Mouse (Mus musculus): ENCODE results near the gene 1600014C10Rik.
A peak's percentile ranks its signal among the peaks of the same experiment; 100 is the strongest.

The 1600014C10Rik gene

GRCm38 (mm10) chr7:38182962-38183687, at the start of gene 1600014C10Rik:
1600014C10Rik (plus strand) TSS chr7:38183217.
- DNase-seq (ENCODE audit: low read depth): peak; percentile 64

GRCm38 (mm10) chr7:38134471-38134870, 48.5 kb upstream of the 1600014C10Rik start:
- DNase-seq (ENCODE audit: low read depth): no peak

- DNase-seq (ENCODE audit: low read depth): no peak
Measured at GRCm38 (mm10) chr7:38140324-38140723, 42.7 kb upstream of the 1600014C10Rik start.

GRCm38 (mm10) chr7:38141747-38142545, 41.1 kb upstream of the 1600014C10Rik start:
- DNase-seq (ENCODE audit: low read depth): peak; percentile 92

GRCm38 (mm10) chr7:38147477-38147876, 35.5 kb upstream of the 1600014C10Rik start:
- no peak for DNase-seq (ENCODE audit: low read depth)

GRCm38 (mm10) chr7:38151706-38152312, 31.2 kb upstream of the 1600014C10Rik start:
- no peak for DNase-seq (ENCODE audit: low read depth)

GRCm38 (mm10) chr7:38152571-38152970, 30.4 kb upstream of the 1600014C10Rik start:
- no peak for DNase-seq (ENCODE audit: low read depth)

GRCm38 (mm10) chr7:38155829-38156228, 27.2 kb upstream of the 1600014C10Rik start:
- DNase-seq (ENCODE audit: low read depth): no peak

- no peak for DNase-seq (ENCODE audit: low read depth)
Measured at GRCm38 (mm10) chr7:38158764-38159458, 24.1 kb upstream of the 1600014C10Rik start.

GRCm38 (mm10) chr7:38161438-38161837, 21.6 kb upstream of the 1600014C10Rik start:
- peak; percentile 34 for DNase-seq (ENCODE audit: low read depth)

- DNase-seq (ENCODE audit: low read depth): no peak
Measured at GRCm38 (mm10) chr7:38163433-38164050, 19.5 kb upstream of the 1600014C10Rik start.

- DNase-seq (ENCODE audit: low read depth): no peak
Measured at GRCm38 (mm10) chr7:38166930-38167645, 15.9 kb upstream of the 1600014C10Rik start.

- peak; percentile 90 for DNase-seq (ENCODE audit: low read depth)
Measured at GRCm38 (mm10) chr7:38167724-38168141, 15.3 kb upstream of the 1600014C10Rik start.

- DNase-seq (ENCODE audit: low read depth): no peak
Measured at GRCm38 (mm10) chr7:38173871-38174270, 9.1 kb upstream of the 1600014C10Rik start.

GRCm38 (mm10) chr7:38174321-38175148, 8.5 kb upstream of the 1600014C10Rik start:
- no peak for DNase-seq (ENCODE audit: low read depth)

GRCm38 (mm10) chr7:38176056-38176455, 7.0 kb upstream of the 1600014C10Rik start:
- peak; percentile 48 for DNase-seq (ENCODE audit: low read depth)

GRCm38 (mm10) chr7:38179896-38180295, 3.1 kb upstream of the 1600014C10Rik start:
- DNase-seq (ENCODE audit: low read depth): peak; percentile 54

- no peak for DNase-seq (ENCODE audit: low read depth)
Measured at GRCm38 (mm10) chr7:38181366-38181765, 1.7 kb upstream of the 1600014C10Rik start.

- peak; percentile 92 for DNase-seq (ENCODE audit: low read depth)
Measured at GRCm38 (mm10) chr7:38182596-38182961, 438 bp upstream of the 1600014C10Rik start.

Measured in NIH3T3 (cell line).